Comparison of ENCODE assay signal across 15 mouse cellular contexts in the genomic region with DNA sequence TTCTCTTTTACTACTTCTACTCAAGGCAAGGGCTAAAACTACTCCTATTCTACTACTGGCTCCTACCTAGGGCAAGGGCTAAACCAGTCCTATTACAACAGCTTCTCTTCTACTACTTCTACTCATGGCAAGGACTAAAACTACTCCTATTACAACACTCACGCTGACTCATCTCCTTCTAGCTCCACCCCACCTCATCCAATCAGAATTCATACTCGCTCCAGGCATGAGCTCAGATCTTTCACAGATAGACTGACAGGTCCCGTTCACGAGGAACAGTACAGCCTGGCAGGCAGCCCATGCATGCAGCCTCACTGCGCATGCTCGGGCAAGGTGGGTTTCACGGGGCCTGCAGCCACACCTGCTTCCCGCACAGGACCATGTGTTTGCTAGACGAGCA.
DNase-seq lines count a peak whose midpoint lies in the region; ATAC-seq and TF ChIP-seq lines count a peak whose summit lies in the region.
"Had no signal": no experiment of that assay in that cellular context is flagged by ENCODE, and none has a peak within 500 bp of the region (broad histone marks: within the 10 kb centered on the region; RNA-seq: fewer than 3 reads in every experiment).

No protein-coding gene starts in this region.

- no peak overlapping the region for H3K9ac ChIP-seq in lung, postnatal 0 days (replicated peaks; ENCODE audit: low read depth)
- H3K9ac ChIP-seq: midbrain, embryonic 15.5 days had no signal

- TF ChIP-seq CTCF in lung, postnatal 0 days (IDR thresholded peaks at IDR 0.05) = no peak

- H3K27ac ChIP-seq in lung, postnatal 0 days (ENCODE audit: low read length) = no peak overlapping the region
- H3K27ac ChIP-seq: kidney, postnatal 0 days; midbrain, embryonic 15.5 days had no signal

- H3K27me3 ChIP-seq in lung, postnatal 0 days (replicated peaks; ENCODE audit: insufficient read depth, low read length) = no peaks in the 10 kb centered on the region
- H3K27me3 ChIP-seq: CH12.LX; midbrain, embryonic 15.5 days had no signal

- peak; percentile 30; the same call in 1 of the 2 replicates for ATAC-seq in lung, postnatal 0 days
- peak; percentile 36; the same call in 1 of the 2 replicates for ATAC-seq in neutrophil, adult 5-6 weeks (ENCODE audit: extremely low read depth, insufficient number of reproducible peaks, low FRiP score, poor library complexity, severe bottlenecking)
- ATAC-seq: midbrain, embryonic 15.5 days had no signal

- no peak overlapping the region for H3K4me3 ChIP-seq in lung, postnatal 0 days (ENCODE audit: low read depth, low read length)
- H3K4me3 ChIP-seq: midbrain, embryonic 15.5 days had no signal

- no peaks in the 10 kb centered on the region for H3K9me3 ChIP-seq in lung, postnatal 0 days (ENCODE audit: low read length)
- H3K9me3 ChIP-seq: midbrain, embryonic 15.5 days had no signal

- TF ChIP-seq EP300 in lung, postnatal 0 days (IDR thresholded peaks at IDR 0.05) = no peak

- H3K36me3 ChIP-seq in lung, postnatal 0 days (ENCODE audit: insufficient read depth, low read length) = no peaks in the 10 kb centered on the region
- H3K36me3 ChIP-seq: midbrain, embryonic 15.5 days had no signal

- H3K4me1 ChIP-seq in lung, postnatal 0 days (ENCODE audit: insufficient read depth, low read depth, low read length) = no peaks in the 10 kb centered on the region
- H3K4me1 ChIP-seq: midbrain, embryonic 15.5 days had no signal

- DNase-seq in lung, postnatal 0 days (ENCODE audit: low spot score) = peak; percentile 26
- no peak for DNase-seq in lung, postnatal 14 days
- peak; percentile 38 for DNase-seq in MN1 (ENCODE audit: low spot score)
- DNase-seq in adrenal gland, postnatal 25 days = peak; percentile 2
- no peak for DNase-seq in thymus, postnatal 25 days
- DNase-seq in left cerebral cortex, adult 18-20 months (ENCODE audit: low spot score in 2 of 2) = no peak
- DNase-seq in frontal cortex, postnatal 25 days (ENCODE audit: low spot score in 2 of 2) = no peak
- DNase-seq: cerebellum, postnatal 25 days; heart, postnatal 14 days; thymus, postnatal 36 days had no signal

- WGBS in lung, postnatal 0 days = 62% methylated on average over 9 of the region's 9 CpGs

- H3K4me2 ChIP-seq in lung, postnatal 0 days (replicated peaks; ENCODE audit: low read depth, low read length) = no peak overlapping the region
- H3K4me2 ChIP-seq: liver, embryonic 11.5 days; midbrain, embryonic 15.5 days had no signal

Comparison
In these comparisons a context has a peak if more than half of its experiments do, and no peak if none do; other contexts are left out.
1. DNase-seq: peak in lung, postnatal 0 days (single experiment), MN1 (single experiment) and adrenal gland, postnatal 25 days (single experiment); none in lung, postnatal 14 days (single experiment), thymus, postnatal 25 days (single experiment), left cerebral cortex, adult 18-20 months (0 of 2) and frontal cortex, postnatal 25 days (0 of 2).